Mouse (Mus musculus): ENCODE measurements around the gene Hoxd12. TPM values are rescaled to one million over a fixed set of nuclear protein-coding genes. Genes with fewer than 3 reads are reported as not detected.

Gene Hoxd12
- total and polyA plus RNA-seq, 3 experiments: not detected

DNA sequence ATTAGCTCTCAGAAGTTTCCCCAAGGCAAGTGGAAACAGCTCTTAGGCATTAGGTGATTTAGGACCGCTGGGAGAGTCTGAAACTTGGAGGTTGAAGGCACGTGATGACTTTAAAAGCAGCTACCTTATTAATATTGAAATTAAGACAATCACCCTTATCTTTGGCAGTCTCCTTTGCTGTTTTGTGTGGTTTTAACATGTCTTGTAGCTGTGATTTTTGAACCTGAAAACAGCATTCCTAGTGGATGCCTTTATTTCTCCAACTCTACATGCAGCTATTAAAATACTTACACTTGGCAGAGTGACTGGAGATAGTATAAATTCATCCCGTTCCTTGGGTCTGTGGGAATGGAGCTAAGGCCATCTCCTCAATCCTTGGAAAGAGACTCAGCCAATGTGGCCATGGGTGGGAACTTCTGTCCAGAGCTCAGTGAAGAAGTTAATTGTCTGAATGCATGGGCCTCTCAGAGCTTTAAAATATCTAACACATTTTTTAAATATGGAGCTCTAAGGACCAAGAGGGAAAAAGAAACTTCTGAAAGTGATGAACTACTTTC lies 4.1 kb upstream of the Hoxd12 start:
- no peaks in the 10 kb centered on the region for H3K79me2 ChIP-seq (ENCODE audit: control insufficient read depth, insufficient read depth, low read length, poor library complexity)
- no peaks in the 10 kb centered on the region for H3K4me1 ChIP-seq (ENCODE audit: control insufficient read depth in 1 of 2, insufficient read depth in 2 of 2, low read length in 2 of 2)
- no peak overlapping the region for H3K27ac ChIP-seq (ENCODE audit: control insufficient read depth, low read depth, low read length)
- H3K27me3 ChIP-seq (ENCODE audit: control insufficient read depth in 1 of 2, insufficient read depth in 2 of 2, low read length in 2 of 2): no peaks in the 10 kb centered on the region
- H3K4me3 ChIP-seq (ENCODE audit: control insufficient read depth in 1 of 2, insufficient read depth in 1 of 2, low read depth in 2 of 2, low read length in 2 of 2): no peak overlapping the region
- no peak for DNase-seq (ENCODE audit: low read depth, low spot score)
- TF ChIP-seq E2F4 (IDR thresholded peaks at IDR 0.05; ENCODE audit: borderline replicate concordance, low read depth, low read length) (no peak), POLR2AphosphoS2 (IDR thresholded peaks at IDR 0.05; ENCODE audit: low read length) (no peak), RCOR1 (IDR thresholded peaks at IDR 0.05; ENCODE audit: low read depth, low read length) (no peak), SIN3A (IDR thresholded peaks at IDR 0.05; ENCODE audit: low read length) (no peak), KAT2A (conservative IDR thresholded peaks at IDR 0.05; ENCODE audit: low read depth, low read length) (no peak), ZMIZ1 (IDR thresholded peaks at IDR 0.05; ENCODE audit: low read depth, low read length) (no peak), MAZ (IDR thresholded peaks at IDR 0.05; ENCODE audit: low read depth, low read length) (no peak), USF1 (IDR thresholded peaks at IDR 0.05; ENCODE audit: low read depth, low read length) (no peak), GATA1 (IDR thresholded peaks at IDR 0.05; ENCODE audit: low read depth, low read length) (no peak), RAD21 (IDR thresholded peaks at IDR 0.05; ENCODE audit: low read depth, low read length) (no peak), MEF2A (IDR thresholded peaks at IDR 0.05; ENCODE audit: extremely low read depth, insufficient replicate concordance, low read depth, low read length, poor library complexity, severe bottlenecking) (no peak), ZNF384 (IDR thresholded peaks at IDR 0.05; ENCODE audit: low read depth, low read length) (no peak), MAFK (IDR thresholded peaks at IDR 0.05; ENCODE audit: borderline replicate concordance, low read depth, low read length) (no peak)
- H3K36me3 ChIP-seq (ENCODE audit: control insufficient read depth in 1 of 2, insufficient read depth in 2 of 2, low read length in 2 of 2): no peaks in the 10 kb centered on the region
- H3K9ac ChIP-seq (ENCODE audit: control insufficient read depth, low read depth, low read length, poor library complexity, severe bottlenecking): no peak overlapping the region
- H3K9me3 ChIP-seq (replicated peaks; ENCODE audit: insufficient read depth, low read length): no peaks in the 10 kb centered on the region

DNA sequence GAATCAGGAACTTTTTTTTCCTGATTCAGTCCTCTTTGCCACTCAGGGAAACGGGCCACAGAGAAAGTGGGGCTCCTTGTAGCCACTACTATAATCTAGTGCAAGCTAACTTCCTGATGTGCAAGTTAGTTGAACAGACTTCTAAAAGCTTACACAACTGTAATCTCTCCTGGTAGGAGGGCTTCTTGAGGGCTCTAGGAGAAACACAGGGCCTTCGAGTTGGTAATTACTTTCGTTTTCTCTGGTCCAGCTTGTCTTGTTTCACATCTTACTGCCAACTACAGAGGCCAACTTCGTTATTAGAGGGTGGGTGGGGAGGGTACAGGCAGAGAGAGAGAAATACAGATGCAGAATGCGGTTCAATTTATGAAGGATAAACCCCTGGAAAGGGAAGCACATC lies 3.0 kb upstream of the Hoxd12 start:
- Histone ChIP-seq H3K36me3 (ENCODE audit: control insufficient read depth in 1 of 2, insufficient read depth in 2 of 2, low read length in 2 of 2) (no peaks in the 10 kb centered on the region), H3K9ac (ENCODE audit: control insufficient read depth, low read depth, low read length, poor library complexity, severe bottlenecking) (peak overlapping the region; percentile 54), H3K4me3 (ENCODE audit: control insufficient read depth in 1 of 2, insufficient read depth in 1 of 2, low read depth in 2 of 2, low read length in 2 of 2) (peak overlapping the region; percentile 54 to 69), H3K9me3 (replicated peaks; ENCODE audit: insufficient read depth, low read length) (no peaks in the 10 kb centered on the region), H3K27ac (ENCODE audit: control insufficient read depth, low read depth, low read length) (no peak overlapping the region), H3K4me1 (ENCODE audit: control insufficient read depth in 1 of 2, insufficient read depth in 2 of 2, low read length in 2 of 2) (no peaks in the 10 kb centered on the region), H3K79me2 (ENCODE audit: control insufficient read depth, insufficient read depth, low read length, poor library complexity) (no peaks in the 10 kb centered on the region), H3K27me3 (ENCODE audit: control insufficient read depth in 1 of 2, insufficient read depth in 2 of 2, low read length in 2 of 2) (no peaks in the 10 kb centered on the region; a peak in 1 of 4 replicates)
- peak; percentile 49 for DNase-seq (ENCODE audit: low read depth, low spot score)
- TF ChIP-seq POLR2AphosphoS5 (IDR thresholded peaks at IDR 0.05; ENCODE audit: borderline replicate concordance, low read depth, low read length) (no peak), USF2 (IDR thresholded peaks at IDR 0.05; ENCODE audit: borderline replicate concordance in 1 of 2, insufficient read depth in 1 of 2, low read depth in 1 of 2, low read length in 2 of 2) (no peak)
